Comparison of ENCODE assay signal across 10 mouse cellular contexts in the genomic region with DNA sequence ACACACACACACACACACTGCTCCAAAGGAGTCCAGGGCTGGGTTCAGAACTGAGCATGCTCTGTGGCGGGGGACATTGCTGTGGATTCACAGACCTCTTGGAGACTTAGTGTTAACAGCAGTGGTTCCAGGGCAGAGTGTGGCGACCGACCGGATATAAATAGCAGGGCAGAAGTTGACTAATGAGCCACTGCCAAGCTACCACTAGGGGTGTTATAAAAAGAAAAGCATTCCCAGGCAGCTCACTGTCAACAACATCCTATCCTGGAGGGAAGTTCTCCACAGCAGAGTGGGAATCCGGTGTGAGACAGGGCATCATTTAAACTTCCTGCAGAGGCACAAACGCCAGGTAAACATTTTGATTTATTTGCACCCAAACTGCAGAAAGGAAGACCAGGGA. TPM values are rescaled to one million over a fixed set of nuclear protein-coding genes. Genes with fewer than 3 reads are reported as not detected.
A peak's percentile ranks its signal among the peaks of the same experiment; 100 is the strongest.
DNase-seq lines count a peak whose midpoint lies in the region; ATAC-seq and TF ChIP-seq lines count a peak whose summit lies in the region.
"Had no signal": no experiment of that assay in that cellular context is flagged by ENCODE, and none has a peak within 500 bp of the region (broad histone marks: within the 10 kb centered on the region; RNA-seq: fewer than 3 reads in every experiment).

No protein-coding gene starts in this region.

- no peak overlapping the region for H3K4me2 ChIP-seq in lung, embryonic 15.5 days
- no peak overlapping the region for H3K4me2 ChIP-seq in kidney, postnatal 0 days (ENCODE audit: low read length)
- H3K4me2 ChIP-seq: liver, embryonic 15.5 days; neural tube, embryonic 15.5 days had no signal

- peak; percentile 49 for ATAC-seq in lung, embryonic 15.5 days (ENCODE audit: borderline replicate concordance, extremely low read depth, low FRiP score, low TSS enrichment)
- peak; percentile 18; the same call in 1 of the 2 replicates for ATAC-seq in kidney, postnatal 0 days (replicated peaks; ENCODE audit: low FRiP score, low read depth)

- H3K9me3 ChIP-seq in lung, embryonic 15.5 days, result no peaks in the 10 kb centered on the region
- H3K9me3 ChIP-seq in kidney, postnatal 0 days (replicated peaks; ENCODE audit: low read length), result no peaks in the 10 kb centered on the region
- H3K9me3 ChIP-seq: liver, embryonic 15.5 days; neural tube, embryonic 15.5 days had no signal

- H3K27ac ChIP-seq in lung, embryonic 15.5 days, result no peak overlapping the region
- H3K27ac ChIP-seq in kidney, postnatal 0 days, result 0 out of 2 replicates have a peak overlapping the region, but pooled peaks have one; percentile 21
- H3K27ac ChIP-seq in small intestine, adult 2 months (ENCODE audit: insufficient read depth, low read depth, low read length), result no peak overlapping the region
- no peak overlapping the region for H3K27ac ChIP-seq in thymus, adult 2 months (ENCODE audit: control insufficient read depth, insufficient read depth, low read length)
- H3K27ac ChIP-seq: liver, embryonic 15.5 days; neural tube, embryonic 15.5 days had no signal

- H3K27me3 ChIP-seq in lung, embryonic 15.5 days, result peaks cover 26% of the 10 kb centered on the region
- H3K27me3 ChIP-seq in kidney, postnatal 0 days (ENCODE audit: insufficient read depth, low read length), result peaks cover 5% of the 10 kb centered on the region; the same call in 1 of the 2 replicates
- peaks cover 3% of the 10 kb centered on the region for H3K27me3 ChIP-seq in small intestine, adult 2 months (ENCODE audit: control insufficient read depth, insufficient read depth, low read length)
- no peaks in the 10 kb centered on the region; the same call in 1 of the 2 replicates for H3K27me3 ChIP-seq in thymus, adult 2 months (ENCODE audit: control insufficient read depth, insufficient read depth, low read length)

- TF ChIP-seq CTCF in kidney, postnatal 0 days (IDR thresholded peaks at IDR 0.05; ENCODE audit: low read depth), result peak; percentile 56
- TF ChIP-seq CTCF in small intestine, adult 2 months (IDR thresholded peaks at IDR 0.05; ENCODE audit: extremely low read depth, insufficient read length, insufficient replicate concordance, low read depth, low read length), result peak; percentile 26; the same call in 1 of the 2 replicates
- no peak for TF ChIP-seq CTCF in thymus, adult 2 months (IDR thresholded peaks at IDR 0.05; ENCODE audit: borderline replicate concordance, control insufficient read depth, extremely low read depth, insufficient read depth, low read length, poor library complexity)

- H3K9ac ChIP-seq in lung, embryonic 15.5 days, result no peak overlapping the region
- H3K9ac ChIP-seq in kidney, postnatal 0 days (ENCODE audit: low read depth, low read length), result no peak overlapping the region
- H3K9ac ChIP-seq: liver, embryonic 15.5 days; neural tube, embryonic 15.5 days had no signal

- H3K36me3 ChIP-seq in lung, embryonic 15.5 days, result no peaks in the 10 kb centered on the region
- no peaks in the 10 kb centered on the region for H3K36me3 ChIP-seq in kidney, postnatal 0 days (ENCODE audit: insufficient read depth, low read length)
- H3K36me3 ChIP-seq in small intestine, adult 2 months (ENCODE audit: control insufficient read depth, insufficient read depth, low read length), result no peaks in the 10 kb centered on the region
- H3K36me3 ChIP-seq in thymus, adult 2 months (ENCODE audit: control insufficient read depth, insufficient read depth, low read length), result no peaks in the 10 kb centered on the region
- H3K36me3 ChIP-seq: liver, embryonic 15.5 days; neural tube, embryonic 15.5 days had no signal

- H3K4me1 ChIP-seq in lung, embryonic 15.5 days, result peaks cover 4% of the 10 kb centered on the region; the same call in 1 of the 2 replicates
- no peaks in the 10 kb centered on the region for H3K4me1 ChIP-seq in kidney, postnatal 0 days (replicated peaks; ENCODE audit: insufficient read depth, low read length)
- H3K4me1 ChIP-seq in small intestine, adult 2 months (ENCODE audit: control insufficient read depth, insufficient read depth, insufficient read length, low read length), result peaks cover 3% of the 10 kb centered on the region; the same call in 1 of the 2 replicates
- peaks cover under 1% of the 10 kb centered on the region; the same call in 1 of the 2 replicates for H3K4me1 ChIP-seq in thymus, adult 2 months (replicated peaks; ENCODE audit: control insufficient read depth, insufficient read depth, low read length)
- H3K4me1 ChIP-seq: neural tube, embryonic 15.5 days had no signal

- no peak overlapping the region for H3K4me3 ChIP-seq in lung, embryonic 15.5 days
- no peak overlapping the region for H3K4me3 ChIP-seq in kidney, postnatal 0 days (replicated peaks; ENCODE audit: low read depth, low read length)
- no peak overlapping the region for H3K4me3 ChIP-seq in small intestine, adult 2 months (ENCODE audit: low read depth, low read length)
- no peak overlapping the region for H3K4me3 ChIP-seq in thymus, adult 2 months (ENCODE audit: control insufficient read depth, insufficient read depth, low read length)
- H3K4me3 ChIP-seq: liver, embryonic 15.5 days; neural tube, embryonic 15.5 days had no signal

- WGBS in lung, embryonic 15.5 days, result 15% methylated on average over 6 of the region's 6 CpGs
- 23% methylated on average over 6 of the region's 6 CpGs for whole genome bisulfite sequencing in kidney, postnatal 0 days
- 23% methylated on average over 6 of the region's 6 CpGs for WGBS in small intestine, adult 2 months
- 38% methylated on average over 6 of the region's 6 CpGs for WGBS in thymus, adult 2 months

- no peak for TF ChIP-seq POLR2A in small intestine, adult 2 months (IDR thresholded peaks at IDR 0.05; ENCODE audit: low read depth, low read length)
- no peak for TF ChIP-seq POLR2A in thymus, adult 2 months (IDR thresholded peaks at IDR 0.05; ENCODE audit: control insufficient read depth, extremely low read depth, insufficient read depth, low read length, poor library complexity)

- no peak for DNase-seq in lung, postnatal 25 days (ENCODE audit: low spot score)
- peak; percentile 57 for DNase-seq in heart, adult 8-10 months (ENCODE audit: low spot score)
- DNase-seq in kidney, postnatal 0 days (ENCODE audit: low spot score), result peak; percentile 79
- no peak for DNase-seq in urinary bladder, postnatal 36 days (ENCODE audit: low spot score in 2 of 2)
- no peak for DNase-seq in thymus, adult 2 months

RNA-seq across cellular contexts. Expression of gene Cxcl10, which starts 38.0 kb away (rescaled TPM):
- polyA plus RNA-seq in lung, embryonic 15.5 days (2015; fragmentation: Nextera tagmentation; extraction: Ambion mirVana), result 0.59 and 3.5 TPM in 2 replicates
- total RNA-seq in heart, adult 8-10 months (2022), result not detected
- 3.4 and 3.8 TPM in 2 replicates for polyA plus RNA-seq in kidney, postnatal 0 days (2015; fragmentation: Nextera tagmentation; extraction: Ambion mirVana)
- polyA plus RNA-seq in small intestine, adult 2 months (2012; rRNA removed), result 5.0 and 9.6 TPM in 2 replicates
- polyA plus RNA-seq in thymus, adult 2 months (2012; rRNA removed), result 93.6 and 97.3 TPM in 2 replicates

RNA-seq across cellular contexts. Expression of gene Nup54, which starts 48.4 kb away (rescaled TPM):
- 55.7 and 56.8 TPM in 2 replicates for polyA plus RNA-seq in lung, embryonic 15.5 days (2015; fragmentation: Nextera tagmentation; extraction: Ambion mirVana)
- 10 to 100 TPM; 12.1 to 18.4 (median 16.2) TPM for total RNA-seq in heart, adult 8-10 months (2022)
- 37.3 and 40.4 TPM in 2 replicates for polyA plus RNA-seq in kidney, postnatal 0 days (2015; fragmentation: Nextera tagmentation; extraction: Ambion mirVana)
- 6.7 and 6.9 TPM in 2 replicates for polyA plus RNA-seq in small intestine, adult 2 months (2012; rRNA removed)
- 26.9 and 34.6 TPM in 2 replicates for polyA plus RNA-seq in thymus, adult 2 months (2012; rRNA removed)

RNA-seq across cellular contexts. Expression of gene Art3, which starts 55.0 kb away (rescaled TPM):
- polyA plus RNA-seq in lung, embryonic 15.5 days (2015; fragmentation: Nextera tagmentation; extraction: Ambion mirVana), result 4.8 and 9.5 TPM in 2 replicates
- total RNA-seq in heart, adult 8-10 months (2022), result 100 to 1,000 TPM; 573 to 758 (median 670) TPM
- 8.0 and 9.2 TPM in 2 replicates for polyA plus RNA-seq in kidney, postnatal 0 days (2015; fragmentation: Nextera tagmentation; extraction: Ambion mirVana)
- polyA plus RNA-seq in small intestine, adult 2 months (2012; rRNA removed), result 1.1 and 1.9 TPM in 2 replicates
- 4.5 and 12.7 TPM in 2 replicates for polyA plus RNA-seq in thymus, adult 2 months (2012; rRNA removed)

RNA-seq across cellular contexts. Expression of gene Cxcl9, which starts 58.8 kb away (rescaled TPM):
- not detected in 2 replicates for polyA plus RNA-seq in lung, embryonic 15.5 days (2015; fragmentation: Nextera tagmentation; extraction: Ambion mirVana)
- 1 to 10 TPM in 3 of 4 experiments, under 1 TPM in 1; 0.79 to 1.8 (median 1.2) TPM for total RNA-seq in heart, adult 8-10 months (2022)
- polyA plus RNA-seq in kidney, postnatal 0 days (2015; fragmentation: Nextera tagmentation; extraction: Ambion mirVana), result 0.08 and 0.13 TPM in 2 replicates
- polyA plus RNA-seq in small intestine, adult 2 months (2012; rRNA removed), result 1.8 and 7.9 TPM in 2 replicates
- polyA plus RNA-seq in thymus, adult 2 months (2012; rRNA removed), result 24.5 and 41.8 TPM in 2 replicates
- polyA plus RNA-seq: liver, embryonic 15.5 days; neural tube, embryonic 15.5 days; stomach, embryonic 16.5 days had no signal

Comparison
In these comparisons a context has a peak if more than half of its experiments do, and no peak if none do; other contexts are left out.
1. DNase-seq: peak in heart, adult 8-10 months (single experiment) and kidney, postnatal 0 days (single experiment); none in lung, postnatal 25 days (single experiment), urinary bladder, postnatal 36 days (0 of 2) and thymus, adult 2 months (single experiment).